Mouse (Mus musculus) embryo, embryonic 11 days (tissue): ENCODE results near the gene Gtpbp8.

Experiments
- DNase-seq: peaks from one replicate; pipeline ENCODE4 v3.0.0-alpha.2; 2015

Gtpbp8 gene

DNA sequence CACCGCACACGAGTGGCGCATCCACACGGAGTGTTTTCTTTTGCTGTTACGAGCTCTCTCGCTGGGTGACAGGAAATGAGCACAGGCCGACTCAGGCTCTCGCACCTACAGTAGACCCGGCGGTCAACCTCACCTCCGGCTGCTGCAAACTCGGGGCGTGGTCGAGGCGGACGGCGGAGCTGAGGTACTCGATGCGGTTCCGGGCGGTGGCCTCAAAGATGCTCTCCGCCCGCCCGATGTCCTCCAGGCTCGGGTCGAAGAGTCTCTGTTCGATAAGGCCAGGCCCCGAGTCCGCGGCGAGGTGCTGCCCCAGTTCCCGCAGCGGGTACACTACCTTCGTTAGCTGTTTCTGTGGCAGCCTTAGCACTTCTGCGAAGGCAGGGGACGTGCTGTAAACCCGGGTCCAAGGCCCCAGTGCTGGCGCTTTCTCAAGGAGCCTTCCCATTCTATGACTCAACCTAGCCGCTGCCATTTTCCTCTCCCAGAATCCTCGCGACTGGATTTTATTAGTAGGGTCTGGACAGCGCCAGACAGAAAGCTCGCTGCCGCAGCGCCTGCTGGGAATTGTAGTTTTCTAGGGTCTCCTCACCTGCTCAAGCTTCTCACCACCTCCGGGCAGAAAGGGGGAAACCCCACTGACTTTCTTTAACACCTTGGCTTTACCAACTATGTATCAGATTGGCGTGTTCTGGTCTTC is at the start of gene Gtpbp8:
Gene Gtpbp8, minus strand, starts transcription at position 498 of the 697 bp plus-strand sequence.
- peak; percentile 93 for DNase-seq

GRCm38 (mm10) chr16:44794416-44794815 is 48.3 kb upstream of the Gtpbp8 start:
- DNase-seq, result no peak

GRCm38 (mm10) chr16:44786934-44787333 is 40.8 kb upstream of the Gtpbp8 start:
- DNase-seq, result no peak

DNA sequence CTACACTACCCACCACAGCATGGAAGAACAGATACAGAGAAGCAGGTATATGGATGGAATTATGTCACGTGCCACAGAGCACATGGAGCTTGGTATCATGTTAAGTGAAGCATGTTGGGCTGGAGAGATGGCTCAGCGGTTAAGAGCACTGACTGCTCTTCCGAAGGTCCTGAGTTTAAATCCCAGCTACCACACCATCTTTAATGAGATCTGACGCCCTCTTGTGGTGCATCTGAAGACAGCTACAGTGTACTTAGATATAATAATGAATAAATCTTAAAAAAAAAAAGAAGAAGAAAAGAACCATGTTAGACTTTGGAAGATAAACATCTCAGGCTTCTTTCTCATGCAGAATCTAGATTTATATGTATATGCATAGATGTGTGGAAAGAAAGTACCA is 34.6 kb upstream of the Gtpbp8 start:
- DNase-seq, result no peak

GRCm38 (mm10) chr16:44779494-44779893 is 33.3 kb upstream of the Gtpbp8 start:
- DNase-seq, result no peak

- DNase-seq, result no peak
Measured at GRCm38 (mm10) chr16:44778538-44779147, 32.5 kb upstream of the Gtpbp8 start.

DNA sequence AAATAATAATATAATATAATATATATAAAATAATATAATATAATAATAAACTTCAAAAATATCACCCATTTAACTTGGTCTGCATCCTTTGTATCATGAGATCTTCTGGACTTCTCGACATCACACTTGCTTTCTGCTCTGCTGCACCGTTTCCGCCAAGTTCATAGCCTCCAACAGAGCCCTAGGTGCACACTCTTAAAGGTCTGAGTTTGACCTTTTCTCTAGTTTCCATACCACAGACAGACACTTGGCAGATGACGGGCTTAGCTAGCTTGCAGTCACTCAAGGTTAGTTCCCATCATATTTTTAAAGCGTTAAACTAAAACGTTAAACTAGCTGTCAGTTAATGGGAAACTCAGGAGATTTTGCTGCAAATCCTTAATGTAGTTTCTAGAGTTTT is 28.0 kb upstream of the Gtpbp8 start:
- no peak for DNase-seq

- DNase-seq, result no peak
Measured at GRCm38 (mm10) chr16:44773673-44774072, 27.5 kb upstream of the Gtpbp8 start.

DNA sequence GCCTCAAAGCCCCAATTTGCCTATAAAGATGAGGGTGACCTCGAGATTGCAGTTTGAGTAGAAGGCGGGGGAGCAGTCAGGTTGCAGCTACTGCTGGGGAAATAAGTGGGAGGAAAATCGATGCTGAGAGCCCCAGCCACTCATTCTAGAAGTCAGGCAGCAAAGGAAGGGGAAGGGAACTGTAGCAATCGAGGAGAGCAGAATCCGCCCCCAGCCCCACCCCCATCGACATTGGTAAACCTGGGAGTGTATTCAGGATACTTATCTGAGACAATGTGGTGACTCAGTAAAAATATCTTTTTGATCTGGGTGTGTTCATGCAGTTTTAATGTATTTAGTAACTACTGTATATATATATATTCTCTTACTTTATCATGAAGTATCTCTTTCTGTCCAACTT is 26.4 kb upstream of the Gtpbp8 start:
- DNase-seq, result no peak

- peak; percentile 62 for DNase-seq
Measured at GRCm38 (mm10) chr16:44767967-44768366, 21.8 kb upstream of the Gtpbp8 start.

GRCm38 (mm10) chr16:44767506-44767905 is 21.3 kb upstream of the Gtpbp8 start:
- no peak for DNase-seq

DNA sequence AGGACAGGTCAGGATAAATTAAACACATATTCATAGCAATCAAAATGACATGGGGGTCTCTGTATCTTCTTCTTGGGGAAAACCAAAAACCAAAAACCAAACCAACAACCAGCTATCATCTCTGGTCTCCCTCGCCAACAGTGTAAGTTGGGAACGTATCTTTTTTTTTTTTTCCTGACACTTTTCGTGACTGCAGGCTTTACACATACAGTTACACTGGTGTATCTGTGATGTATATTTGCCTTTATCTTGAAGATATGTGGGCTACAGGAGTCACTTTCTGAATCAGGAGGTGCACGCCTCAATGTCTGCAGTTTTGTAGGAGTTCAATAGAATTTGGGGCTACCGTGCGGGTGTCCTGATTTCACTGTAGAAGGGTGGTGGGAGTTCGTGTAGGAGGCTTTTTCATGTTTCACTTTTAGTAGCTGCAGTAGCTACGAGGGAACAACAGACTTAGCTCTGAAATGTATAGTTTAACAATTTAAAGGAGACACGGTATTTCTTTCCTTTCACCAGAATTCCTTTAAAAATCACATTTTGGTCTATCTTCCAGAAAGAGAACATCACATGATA is 20.2 kb upstream of the Gtpbp8 start:
- no peak for DNase-seq

DNA sequence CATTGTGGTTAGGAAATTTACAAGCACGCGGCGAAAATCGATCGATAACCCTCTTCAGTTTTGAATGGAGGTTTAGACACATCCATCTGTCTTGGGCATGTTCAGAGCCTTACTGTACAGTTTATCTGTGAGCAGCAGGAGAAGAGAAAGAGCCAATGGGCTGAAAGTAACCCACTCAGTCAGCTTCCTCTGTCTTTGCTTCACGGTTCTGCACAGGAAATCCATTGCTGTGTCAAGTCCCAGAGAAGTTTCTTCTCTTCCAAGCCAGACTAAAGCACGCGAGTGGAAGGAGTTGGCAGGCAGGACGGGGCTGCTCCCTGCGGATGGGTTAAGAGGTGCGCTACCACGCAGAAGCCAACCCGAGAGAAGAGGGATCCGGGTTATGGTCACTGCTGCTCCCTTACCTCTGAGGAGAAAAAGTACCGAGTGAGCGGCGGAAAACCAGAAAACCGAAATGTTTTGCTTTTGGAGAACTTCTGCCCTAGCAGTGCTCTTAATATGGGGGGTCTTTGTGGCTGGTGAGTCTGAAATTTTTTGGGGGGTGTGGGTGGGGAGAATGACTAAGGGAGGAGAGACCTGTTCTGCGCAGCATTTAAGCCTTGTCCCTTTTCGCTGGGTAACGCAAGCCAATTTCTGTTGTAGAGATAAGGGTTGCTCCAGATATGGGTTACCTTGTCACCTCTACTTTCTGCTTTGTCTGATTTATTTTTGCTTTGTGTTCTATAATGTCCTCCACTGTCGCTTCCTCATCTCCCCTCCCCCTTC is 19.6 kb upstream of the Gtpbp8 start, which contains the start of gene Cd200r1:
Gene Cd200r1, plus strand, starts transcription at position 182 of the 765 bp plus-strand sequence.
- no peak for DNase-seq

DNA sequence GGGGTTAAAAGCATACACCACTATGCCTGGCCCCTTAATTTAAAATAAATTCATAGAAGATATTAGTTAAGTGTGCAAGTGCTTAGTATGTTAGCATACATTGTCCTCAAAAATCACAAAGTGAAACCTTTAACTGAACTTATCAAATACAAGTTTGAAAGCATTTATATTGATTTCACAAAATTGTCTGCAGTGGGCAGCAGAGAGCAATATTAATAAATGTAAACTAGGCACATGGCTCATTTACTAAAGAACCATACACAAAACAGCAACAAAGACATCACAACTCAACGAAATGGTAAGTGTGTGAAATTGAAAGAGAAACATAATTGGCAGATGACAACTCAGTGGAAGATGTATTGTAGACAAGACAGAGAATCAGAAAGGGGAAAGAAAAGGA is 15.6 kb upstream of the Gtpbp8 start:
- no peak for DNase-seq

GRCm38 (mm10) chr16:44757700-44758099 is 11.5 kb upstream of the Gtpbp8 start:
- DNase-seq, result no peak

GRCm38 (mm10) chr16:44748007-44748406 is 1.8 kb upstream of the Gtpbp8 start:
- DNase-seq, result no peak

DNA sequence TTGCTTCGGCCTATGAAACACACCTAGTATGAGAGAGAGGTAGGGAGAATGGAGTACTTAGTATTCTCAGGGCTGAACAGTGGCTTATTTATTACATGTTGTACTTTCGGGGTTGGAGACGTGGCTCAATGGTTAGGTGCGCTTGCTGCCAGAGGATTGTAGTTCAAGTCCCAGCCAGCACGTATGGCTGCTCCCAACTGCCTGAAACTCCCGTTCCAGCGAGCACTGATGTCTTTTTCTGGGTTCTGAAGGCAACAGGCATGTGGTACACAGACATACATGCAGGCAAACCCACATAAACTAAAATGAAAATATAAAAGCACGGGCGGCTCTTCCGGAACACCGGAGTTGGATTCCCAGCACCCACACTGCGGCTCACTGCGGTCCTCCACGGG is 695 bp downstream of the Gtpbp8 start:
- no peak for DNase-seq

DNA sequence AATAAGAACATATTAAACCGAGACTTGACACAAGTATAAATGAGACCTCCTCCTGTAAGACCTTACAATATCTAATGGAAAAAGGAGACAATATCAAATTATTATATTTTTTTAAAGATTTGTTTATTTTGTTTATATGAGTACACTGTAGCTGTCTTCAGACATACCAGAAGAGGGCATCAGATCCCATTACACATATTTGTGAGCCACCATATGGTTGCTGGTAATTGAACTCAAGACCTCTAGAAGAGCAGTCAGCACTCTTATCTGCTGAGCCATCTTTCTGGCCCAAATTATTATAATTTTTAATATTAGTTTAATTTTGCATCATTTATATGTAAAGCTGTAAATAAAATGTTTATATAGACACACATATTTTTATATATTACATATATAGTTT is 3.4 kb downstream of the Gtpbp8 start:
- no peak for DNase-seq

- DNase-seq, result no peak
Measured at GRCm38 (mm10) chr16:44736118-44736517, 10.0 kb downstream of the Gtpbp8 start.

- DNase-seq, result no peak
Measured at GRCm38 (mm10) chr16:44735676-44736075, 10.5 kb downstream of the Gtpbp8 start.

DNA sequence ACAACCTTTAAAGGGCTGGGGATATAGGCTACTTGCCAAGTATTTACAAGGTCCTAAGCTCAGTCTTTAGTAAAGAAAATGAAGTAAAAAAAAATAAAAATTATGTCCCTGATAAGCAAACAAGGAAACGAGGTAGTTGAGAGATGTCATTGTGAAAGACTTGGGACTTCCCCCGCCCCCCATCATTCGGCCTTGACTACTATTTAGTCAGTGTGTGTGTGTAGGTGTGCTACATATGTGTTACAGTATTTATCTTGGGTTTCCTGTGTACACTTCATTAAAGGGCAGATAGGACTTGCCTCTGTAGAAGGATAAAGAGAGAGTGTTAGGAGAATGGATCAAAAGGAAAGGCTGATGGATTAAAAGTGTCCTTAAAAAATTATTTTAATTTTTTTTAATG is 12.1 kb downstream of the Gtpbp8 start:
- no peak for DNase-seq

DNA sequence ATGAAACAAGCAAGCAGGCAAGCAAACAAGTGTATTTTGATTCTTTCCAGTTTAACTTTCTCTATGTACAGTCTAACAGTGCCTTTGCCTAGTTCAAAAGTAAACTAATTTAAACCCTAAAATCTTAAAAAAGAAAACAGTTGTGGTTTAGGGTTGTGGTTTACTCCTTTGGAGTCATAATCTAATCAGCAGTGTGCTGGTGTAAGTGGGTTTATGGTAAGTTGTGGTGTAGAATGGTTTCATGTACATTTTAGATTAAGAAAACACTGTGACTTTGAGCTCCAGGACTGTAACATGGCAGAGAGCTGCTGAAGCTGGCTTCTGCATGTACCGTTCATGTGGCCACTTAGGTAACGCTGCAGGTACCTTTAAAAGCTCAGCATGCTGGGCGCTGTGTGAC is 18.6 kb downstream of the Gtpbp8 start:
- no peak for DNase-seq
